Mouse (Mus musculus): ENCODE measurements around the gene Kdm1b. TPM values are rescaled to one million over a fixed set of nuclear protein-coding genes. Genes with fewer than 3 reads are reported as not detected.
A peak's percentile ranks its signal among the peaks of the same experiment; 100 is the strongest.

Gene Kdm1b
- total RNA-seq, 2 experiments from 2014 or later, result 10.9 to 12.0 TPM

- DNase-seq, result no peak
Observed at GRCm38 (mm10) chr13:47109239-47109638, 65.9 kb downstream of the Kdm1b start.

- DNase-seq, result no peak
Observed at GRCm38 (mm10) chr13:47111185-47111584, 67.9 kb downstream of the Kdm1b start.

GRCm38 (mm10) chr13:47112056-47112455 is 68.8 kb downstream of the Kdm1b start:
- no peak for DNase-seq

GRCm38 (mm10) chr13:47112924-47113323 is 69.6 kb downstream of the Kdm1b start:
- no peak for DNase-seq

DNA sequence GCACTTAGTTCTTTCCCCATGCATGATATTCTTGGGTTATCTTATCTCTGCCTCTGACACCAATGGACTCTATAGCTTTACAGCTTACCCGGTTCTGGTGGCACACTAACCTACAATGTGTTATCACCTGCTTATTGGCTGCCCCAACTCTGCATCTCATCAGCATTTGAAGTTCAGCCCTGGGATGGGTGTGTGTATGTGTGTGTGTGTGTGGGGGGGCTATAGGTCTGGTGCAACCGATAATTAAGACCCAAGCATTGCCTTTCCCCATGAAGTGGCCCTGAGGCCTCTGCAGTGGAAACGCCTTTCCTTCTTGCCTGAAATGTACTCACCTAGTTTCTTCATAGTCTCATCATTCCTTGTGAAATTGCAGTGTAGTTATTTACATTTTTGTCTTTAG is 72.7 kb downstream of the Kdm1b start:
- DNase-seq, result no peak

GRCm38 (mm10) chr13:47121333-47121889 is 78.1 kb downstream of the Kdm1b start:
- no peak for DNase-seq

- peak; percentile 22 to 48 for DNase-seq
Observed at GRCm38 (mm10) chr13:47122537-47123430, 79.5 kb downstream of the Kdm1b start, which contains the start of gene Rnf144b. TSS of gene Rnf144b (plus strand) at chr13:47122656.

DNA sequence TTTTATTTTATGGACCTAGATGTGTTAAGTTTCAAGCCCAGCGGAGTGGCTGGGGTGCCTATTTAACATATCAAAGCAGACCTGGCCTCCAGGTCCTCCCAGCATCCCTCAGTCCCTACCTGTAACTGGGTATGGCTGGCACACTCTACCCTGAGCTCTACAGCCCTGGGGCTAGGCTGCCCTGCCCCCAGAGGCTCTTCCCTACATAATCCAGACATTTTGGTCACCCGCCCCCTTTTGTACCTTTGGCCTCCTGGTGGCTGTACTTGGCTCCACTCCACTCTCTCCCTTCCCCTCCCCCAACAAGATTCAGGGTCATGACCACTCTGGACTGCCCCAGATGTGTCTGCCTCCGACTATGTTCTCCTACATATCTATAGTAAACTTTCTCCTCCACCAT is 81.2 kb downstream of the Kdm1b start:
- DNase-seq, result no peak

DNA sequence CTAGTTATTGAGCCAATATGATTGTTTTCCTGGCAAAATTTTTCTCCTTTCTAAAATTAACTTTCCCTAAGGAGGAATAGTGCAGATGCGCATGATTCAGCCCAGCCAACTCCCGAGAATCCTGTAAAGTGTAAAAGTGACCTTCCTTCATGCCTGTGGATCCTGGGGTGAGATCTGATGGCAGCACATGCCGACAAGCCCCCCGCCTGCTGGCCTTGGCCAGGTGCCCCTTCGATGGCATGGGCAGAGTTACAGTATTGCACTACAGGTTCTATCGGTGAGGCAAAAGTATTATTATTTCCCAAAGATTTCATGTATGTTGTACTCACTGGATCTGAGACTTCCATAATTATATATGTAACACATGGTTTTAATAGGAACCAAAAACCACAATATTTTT is 81.7 kb downstream of the Kdm1b start:
- DNase-seq, result no peak

DNA sequence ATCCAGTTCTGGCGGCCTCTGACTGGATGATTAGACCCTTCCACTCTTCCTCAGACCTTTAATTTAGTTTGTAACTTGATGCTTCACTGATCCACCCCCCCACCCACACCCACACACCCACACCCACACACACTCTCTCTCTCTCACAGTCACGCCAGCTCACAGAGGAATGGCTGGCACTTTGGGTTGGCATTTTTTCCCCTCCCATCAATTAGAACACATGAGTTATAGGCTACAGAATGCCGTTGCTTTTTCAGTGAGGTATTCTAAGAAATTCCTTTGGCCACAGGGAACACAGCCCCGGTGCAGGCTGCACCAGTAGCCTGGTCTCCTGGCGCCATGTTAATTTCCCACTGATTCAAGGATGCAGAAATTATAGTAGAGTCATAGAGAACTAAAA is 82.3 kb downstream of the Kdm1b start:
- no peak for DNase-seq

DNA sequence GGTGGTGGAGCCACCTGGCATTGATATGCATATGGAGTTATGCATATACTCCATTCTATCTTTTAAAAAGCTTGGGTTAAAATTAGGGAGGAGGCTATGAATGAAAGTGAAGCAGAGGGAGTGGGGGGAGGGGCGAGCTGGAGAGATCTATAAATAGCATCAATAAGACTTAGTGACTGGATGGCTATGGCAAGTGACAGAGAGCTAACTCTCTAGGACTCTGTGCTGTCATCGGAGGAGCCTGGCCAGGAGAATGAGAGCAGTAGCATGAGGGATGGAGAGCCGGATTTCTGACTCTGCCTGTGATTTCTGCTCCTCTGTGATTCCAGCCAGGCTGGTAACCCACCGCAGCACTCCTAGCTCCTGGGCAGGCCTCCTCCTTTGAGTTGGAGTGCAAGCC is 85.8 kb downstream of the Kdm1b start:
- DNase-seq, result no peak

- DNase-seq, result no peak
Observed at GRCm38 (mm10) chr13:47133058-47133457, 89.8 kb downstream of the Kdm1b start.

GRCm38 (mm10) chr13:47134836-47135235 is 91.5 kb downstream of the Kdm1b start:
- DNase-seq, result no peak

Other genes starting within 250 kb of the Kdm1b start
- 100 to 1,000 TPM; 110 to 116 TPM for gene Kif13a, start 113.6 kb upstream of the Kdm1b start, total RNA-seq (2021)
- 1 to 10 TPM; 6.5 to 7.0 TPM for gene Nhlrc1, start 28.6 kb upstream of the Kdm1b start, total RNA-seq (2021)
- gene Tpmt, start 1.2 kb downstream of the Kdm1b start, total RNA-seq (2021), result 1 to 10 TPM; 4.7 TPM
- 10 to 100 TPM; 32.6 to 37.9 TPM for gene Dek, start 62.7 kb downstream of the Kdm1b start, total RNA-seq (2021)
- 10 to 100 TPM; 35.6 to 44.5 TPM for gene Rnf144b, start 79.2 kb downstream of the Kdm1b start, total RNA-seq (2021)

Data from heart, adult 18-20 months (tissue).